Mouse (Mus musculus): ENCODE measurements around the gene Spag7.
A peak's percentile ranks its signal among the peaks of the same experiment; 100 is the strongest.

Spag7 gene

GRCm38 (mm10) chr11:70639976-70640375, 29.2 kb downstream of the Spag7 start:
- no peak for DNase-seq

- DNase-seq, result no peak
Measured at GRCm38 (mm10) chr11:70638714-70639278, 30.4 kb downstream of the Spag7 start, which contains the start of gene Gp1ba. Gp1ba (plus strand) TSS chr11:70639122.

DNA sequence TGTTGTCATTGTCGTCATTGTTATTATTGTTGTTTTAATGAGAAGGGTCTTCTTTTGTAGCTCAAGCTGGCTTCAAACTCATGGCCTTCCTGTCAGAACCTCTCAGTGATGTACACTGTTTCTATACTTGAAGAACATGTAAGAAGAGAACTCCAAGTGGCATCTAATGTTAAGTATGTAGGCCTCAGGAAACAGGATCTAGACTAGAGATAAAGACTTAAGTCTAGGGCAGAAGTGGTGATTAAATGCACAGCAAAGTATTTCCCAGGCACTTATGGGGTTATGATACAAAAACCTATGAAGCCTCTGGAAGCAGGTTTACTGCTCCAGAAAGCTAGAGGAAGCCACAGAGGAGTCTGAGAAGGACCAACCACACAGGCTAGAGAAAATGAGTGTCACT, 30.9 kb downstream of the Spag7 start:
- DNase-seq, result no peak

DNA sequence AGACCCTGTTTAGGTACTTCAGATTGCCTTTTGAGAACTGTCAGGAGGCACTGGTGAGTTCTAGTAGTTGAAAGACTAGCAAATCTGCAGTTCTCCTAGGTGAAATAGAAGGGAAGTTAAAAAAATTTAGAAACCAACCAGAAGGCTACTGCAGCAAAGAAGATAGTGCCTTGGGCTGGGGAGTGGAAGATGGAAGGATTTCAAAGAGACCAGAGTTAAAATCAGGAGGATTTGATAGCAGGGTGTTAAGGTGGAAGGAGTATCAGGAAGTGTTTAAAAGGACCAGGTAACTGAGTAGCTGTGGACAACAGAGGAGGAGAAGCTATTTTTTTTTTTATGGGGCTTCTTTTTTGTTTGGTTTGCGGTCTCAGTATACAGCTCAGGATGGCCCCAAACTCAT, 31.5 kb downstream of the Spag7 start:
- no peak for DNase-seq

DNA sequence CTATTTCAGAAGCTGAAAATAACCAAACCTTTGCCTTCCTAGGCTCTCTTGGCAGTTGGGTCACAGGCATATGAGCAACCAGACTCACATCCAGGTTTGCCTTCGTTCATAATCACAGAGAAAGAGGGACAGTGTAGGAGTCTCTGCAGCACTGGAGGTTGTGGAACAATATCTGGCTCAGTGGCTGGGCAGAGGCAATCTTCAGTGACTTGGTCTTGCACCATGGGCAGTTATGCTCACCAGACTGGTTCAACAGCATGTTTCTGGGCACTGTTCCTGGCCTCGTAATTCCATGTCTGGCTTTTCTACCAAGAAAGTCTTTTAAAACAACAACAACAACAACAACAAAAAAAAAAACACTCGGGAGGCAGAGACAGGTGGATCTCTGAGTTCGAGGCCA, 33.6 kb downstream of the Spag7 start:
- no peak for DNase-seq

- peak; percentile 87 for DNase-seq
Measured at GRCm38 (mm10) chr11:70630129-70630528, 39.1 kb downstream of the Spag7 start.

- no peak for DNase-seq
Measured at GRCm38 (mm10) chr11:70629557-70629956, 39.7 kb downstream of the Spag7 start.

DNA sequence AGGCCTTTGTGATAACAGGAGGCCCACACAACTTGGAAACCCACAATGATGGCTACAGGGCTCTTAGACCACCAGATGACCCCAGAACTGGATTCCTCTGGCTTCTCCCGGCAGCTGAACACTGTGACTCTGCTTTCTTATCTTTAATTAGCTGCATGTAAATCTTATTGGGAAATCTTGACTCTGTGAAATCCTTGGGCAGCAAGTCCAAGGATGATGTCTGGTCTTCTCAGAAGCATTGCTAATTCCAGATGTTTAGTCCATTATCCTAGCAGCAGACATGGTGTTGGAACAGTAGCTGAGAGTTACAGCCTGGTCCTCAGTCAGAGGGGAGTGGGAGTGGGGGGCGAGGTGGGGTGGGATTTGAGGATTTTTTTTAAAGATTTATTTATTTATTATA, 40.8 kb downstream of the Spag7 start:
- DNase-seq, result no peak

GRCm38 (mm10) chr11:70626877-70627276, 42.3 kb downstream of the Spag7 start:
- DNase-seq, result peak; percentile 70

GRCm38 (mm10) chr11:70625473-70625872, 43.7 kb downstream of the Spag7 start:
- DNase-seq, result peak; percentile 64

GRCm38 (mm10) chr11:70623053-70623742, 46.0 kb downstream of the Spag7 start:
- DNase-seq, result peak; percentile 44

GRCm38 (mm10) chr11:70621972-70622814, 47.0 kb downstream of the Spag7 start:
- DNase-seq, result peak; percentile 39

GRCm38 (mm10) chr11:70619101-70619500, 50.1 kb downstream of the Spag7 start, which contains the start of gene Chrne:
Chrne (minus strand) TSS chr11:70619216.
- DNase-seq, result no peak

DNA sequence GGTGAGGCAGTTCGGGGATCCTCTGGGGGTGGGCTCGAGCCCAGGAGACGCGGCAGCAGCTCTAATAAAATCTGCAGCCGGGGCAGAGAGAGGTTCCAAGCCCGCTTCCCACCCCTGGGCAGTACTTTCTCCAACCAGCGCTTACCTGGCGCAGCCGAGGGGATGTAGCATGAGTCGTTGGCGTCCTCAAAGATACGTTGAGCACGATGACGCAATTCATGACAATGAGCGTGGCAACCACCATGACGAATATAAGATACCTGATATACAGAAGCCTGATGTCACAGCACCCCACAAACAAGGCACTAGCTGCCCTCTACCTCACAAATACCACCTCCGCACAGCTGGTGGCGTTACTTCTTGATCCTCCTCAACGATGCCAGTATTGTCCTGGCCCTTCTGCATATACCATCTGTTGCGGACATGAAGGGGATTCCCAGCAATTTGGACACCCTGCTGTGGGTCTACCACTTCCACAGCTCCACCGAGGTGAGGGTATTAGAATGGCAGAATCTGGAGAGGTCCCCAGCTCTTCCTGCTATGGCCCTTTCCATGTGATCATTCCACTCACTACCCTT, 53.6 kb downstream of the Spag7 start, which contains the start of gene 4930544D05Rik:
4930544D05Rik (plus strand) TSS at position 333 of the 578 bp plus-strand sequence.
- no peak for DNase-seq

GRCm38 (mm10) chr11:70615074-70615473, 54.1 kb downstream of the Spag7 start:
- DNase-seq, result peak; percentile 76
